Mouse (Mus musculus) forebrain, embryonic 16.5 days (tissue): ENCODE results near the gene Hectd2. TPM values are rescaled to one million over a fixed set of nuclear protein-coding genes. Genes with fewer than 3 reads are reported as not detected.

Experiments
- ATAC-seq: fragments of 200-750 bp; cut with Nextera tagmentation; 2 replicates; pipeline ENCODE4 v1.8.0; 2017; ENCODE audit warnings: mild to moderate bottlenecking, moderate library complexity
- H3K27ac ChIP-seq: fragments of 300-500 bp; sonication (generic); 2 replicates; pipeline ENCODE4 v1.5.1; 2014; ENCODE audit warnings: low read length, control low read depth
- H3K27me3 ChIP-seq: fragments of 300-500 bp; sonication (generic); replicated peaks from 2 replicates; pipeline ENCODE4 v1.6.1; 2014; ENCODE audit warnings: low read length; ENCODE audit not compliant: control insufficient read depth, insufficient read depth
- H3K36me3 ChIP-seq: fragments of 300-500 bp; sonication (generic); 2 replicates; pipeline ENCODE4 v1.6.1; 2014; ENCODE audit not compliant: control insufficient read depth, insufficient read depth
- H3K4me1 ChIP-seq: fragments of 300-500 bp; sonication (generic); replicated peaks from 2 replicates; pipeline ENCODE4 v1.6.1; 2014; ENCODE audit warnings: low read length; ENCODE audit not compliant: control insufficient read depth, insufficient read depth
- H3K4me2 ChIP-seq: fragments of 300-500 bp; sonication (generic); 2 replicates; pipeline ENCODE4 v1.6.1; 2014; ENCODE audit warnings: mild to moderate bottlenecking, low read length, control low read depth
- H3K4me3 ChIP-seq: fragments of 300-500 bp; sonication (generic); replicated peaks from 2 replicates; pipeline ENCODE4 v1.5.1; 2014; ENCODE audit warnings: mild to moderate bottlenecking, low read length, control low read depth
- H3K9ac ChIP-seq: fragments of 300-500 bp; sonication (generic); replicated peaks from 2 replicates; pipeline ENCODE4 v1.6.1; 2014; ENCODE audit warnings: low read depth, low read length, control low read depth
- H3K9me3 ChIP-seq: fragments of 300-500 bp; sonication (generic); 2 replicates; pipeline ENCODE4 v1.6.1; 2016; ENCODE audit warnings: low read length; ENCODE audit not compliant: control insufficient read depth
- WGBS: fragments of 180-500 bp; shearing (Covaris S2); extraction: QIAGEN DNeasy Blood & Tissue Kit; methylation state at CpG from one replicate; pipeline ENCODE4 v1.1.7; 2014; 5-methylcytosine and 5-hydroxymethylcytosine counted together
- polyA plus RNA-seq: library from polyadenylated mRNA; unstranded; fragments of >200 nt; fragmentation: Nextera tagmentation; extraction: Ambion mirVana; gene quantifications from 2 replicates; pipeline ENCODE4 v1.2.1, GENCODE M21; 2015

Gene Hectd2
- polyA plus RNA-seq, result 13.0 and 14.7 TPM in 2 replicates

DNA sequence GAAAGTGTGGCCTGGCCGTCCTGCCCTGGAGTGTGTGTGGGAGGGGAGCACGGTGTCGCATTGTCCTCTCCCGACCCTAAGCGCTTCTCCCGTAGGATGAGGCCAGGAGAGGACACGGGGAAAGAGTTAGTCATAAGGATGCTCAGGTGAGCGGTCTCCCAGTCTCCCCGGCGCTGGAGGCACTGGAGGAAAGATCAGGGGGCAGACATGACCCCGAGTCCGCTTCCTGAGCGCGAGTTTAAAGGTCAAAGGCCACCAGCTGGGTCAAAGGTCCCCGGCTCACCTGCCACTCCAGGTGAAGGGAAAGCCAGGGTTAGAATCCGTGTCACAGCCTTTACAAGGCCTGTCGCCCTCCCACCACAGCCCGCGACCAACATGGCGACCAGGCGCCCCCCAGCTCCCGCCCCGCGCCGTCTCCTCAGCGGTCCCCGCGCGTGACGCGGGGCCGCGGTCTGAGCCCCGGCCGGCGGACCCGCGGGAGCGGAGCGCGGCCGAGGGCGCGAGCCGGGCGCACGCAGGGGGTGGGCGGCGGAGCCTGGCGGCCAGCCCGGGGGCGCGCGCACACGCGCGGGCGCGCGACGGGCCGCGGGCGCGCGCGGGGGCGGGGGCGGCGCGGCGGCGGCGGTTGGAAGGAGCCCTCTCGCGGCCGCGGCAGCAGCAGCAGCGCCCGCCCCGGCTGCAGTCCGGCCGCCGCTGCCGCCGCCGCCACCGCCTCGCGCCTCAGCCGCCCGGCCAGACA is at the start of gene Hectd2:
TSS of gene Hectd2 (plus strand) at position 594 of the 739 bp plus-strand sequence.
- no peaks in the 10 kb centered on the region for H3K9me3 ChIP-seq
- no peaks in the 10 kb centered on the region for H3K27me3 ChIP-seq
- peaks cover 5% of the 10 kb centered on the region for H3K4me1 ChIP-seq
- peak within 1 kb of the TSS; percentile 98 for H3K4me2 ChIP-seq
- peak within 1 kb of the TSS; percentile 93 for H3K4me3 ChIP-seq
- peak within 1 kb of the TSS; percentile 91 for H3K27ac ChIP-seq
- H3K9ac ChIP-seq, result peak within 1 kb of the TSS; percentile 94
- no peaks in the 10 kb centered on the region for H3K36me3 ChIP-seq
- peak; percentile 76 for ATAC-seq
- under 1% methylated on average over 62 of the region's 92 CpGs for WGBS

- H3K27me3 ChIP-seq, result no peaks in the 10 kb centered on the region
- WGBS, result 94% methylated on average over 2 of the region's 2 CpGs
- H3K4me3 ChIP-seq, result no peak overlapping the region
- H3K27ac ChIP-seq, result no peak overlapping the region
- H3K36me3 ChIP-seq, result no peaks in the 10 kb centered on the region
- no peaks in the 10 kb centered on the region for H3K4me1 ChIP-seq
- no peak overlapping the region for H3K4me2 ChIP-seq
- ATAC-seq, result no peak
- no peak overlapping the region for H3K9ac ChIP-seq
- H3K9me3 ChIP-seq, result no peaks in the 10 kb centered on the region
Measured at GRCm38 (mm10) chr19:36504716-36505115, 49.7 kb upstream of the Hectd2 start.

DNA sequence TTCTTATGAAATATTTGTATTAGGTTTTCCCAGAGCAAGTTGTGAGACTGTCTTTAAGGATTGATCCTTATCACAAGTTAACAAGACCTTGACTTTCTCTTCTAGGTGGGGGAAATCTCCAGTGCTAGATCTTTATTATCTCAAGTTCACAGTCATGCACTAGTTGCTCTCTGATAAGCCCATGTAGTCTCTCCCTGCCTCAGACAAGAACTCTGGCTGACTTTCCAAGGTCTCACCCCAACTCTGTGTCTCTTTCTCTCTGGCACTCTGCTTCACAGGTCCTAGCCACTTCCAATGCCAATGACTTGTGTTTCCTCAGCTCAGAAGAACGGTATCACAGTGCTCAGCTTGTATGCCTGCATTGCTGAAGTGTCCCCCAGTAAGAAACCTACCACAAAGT is 43.1 kb upstream of the Hectd2 start:
- no peak overlapping the region for H3K4me3 ChIP-seq
- no peak overlapping the region for H3K27ac ChIP-seq
- no peaks in the 10 kb centered on the region for H3K36me3 ChIP-seq
- H3K9me3 ChIP-seq, result no peaks in the 10 kb centered on the region
- H3K9ac ChIP-seq, result no peak overlapping the region
- H3K27me3 ChIP-seq, result no peaks in the 10 kb centered on the region
- no peak for ATAC-seq
- WGBS, result 82% methylated on average over 1 of the region's 1 CpGs
- H3K4me1 ChIP-seq, result no peaks in the 10 kb centered on the region
- H3K4me2 ChIP-seq, result no peak overlapping the region

- 18% methylated on average over 2 of the region's 2 CpGs for WGBS
- Histone ChIP-seq H3K9ac (no peak overlapping the region), H3K4me3 (no peak overlapping the region), H3K27me3 (no peaks in the 10 kb centered on the region), H3K27ac (no peak overlapping the region), H3K4me2 (no peak overlapping the region), H3K9me3 (no peaks in the 10 kb centered on the region), H3K4me1 (peaks cover 3% of the 10 kb centered on the region; the same call in 1 of the 2 replicates), H3K36me3 (no peaks in the 10 kb centered on the region)
- no peak for ATAC-seq
Measured at GRCm38 (mm10) chr19:36518461-36518860, 36.0 kb upstream of the Hectd2 start.

GRCm38 (mm10) chr19:36521568-36521967 is 32.9 kb upstream of the Hectd2 start:
- H3K9me3 ChIP-seq, result no peaks in the 10 kb centered on the region
- H3K4me3 ChIP-seq, result no peak overlapping the region
- no peaks in the 10 kb centered on the region for H3K27me3 ChIP-seq
- peaks cover 3% of the 10 kb centered on the region; the same call in 1 of the 2 replicates for H3K4me1 ChIP-seq
- WGBS, result 92% methylated on average over 2 of the region's 2 CpGs
- H3K36me3 ChIP-seq, result no peaks in the 10 kb centered on the region
- H3K4me2 ChIP-seq, result no peak overlapping the region
- ATAC-seq, result no peak
- H3K9ac ChIP-seq, result no peak overlapping the region
- H3K27ac ChIP-seq, result no peak overlapping the region

GRCm38 (mm10) chr19:36522558-36523195 is 31.8 kb upstream of the Hectd2 start:
- H3K36me3 ChIP-seq, result no peaks in the 10 kb centered on the region
- H3K4me3 ChIP-seq, result no peak overlapping the region
- peaks cover 3% of the 10 kb centered on the region; the same call in 1 of the 2 replicates for H3K4me1 ChIP-seq
- ATAC-seq, result no peak
- H3K27ac ChIP-seq, result no peak overlapping the region
- no peaks in the 10 kb centered on the region for H3K9me3 ChIP-seq
- H3K4me2 ChIP-seq, result no peak overlapping the region
- no peak overlapping the region for H3K9ac ChIP-seq
- no peaks in the 10 kb centered on the region for H3K27me3 ChIP-seq
- WGBS, result 86% methylated on average over 3 of the region's 3 CpGs

GRCm38 (mm10) chr19:36525071-36525470 is 29.4 kb upstream of the Hectd2 start:
- no peak overlapping the region for H3K4me3 ChIP-seq
- H3K9ac ChIP-seq, result no peak overlapping the region
- no peak overlapping the region for H3K27ac ChIP-seq
- H3K9me3 ChIP-seq, result no peaks in the 10 kb centered on the region
- no peaks in the 10 kb centered on the region for H3K27me3 ChIP-seq
- no peaks in the 10 kb centered on the region for H3K36me3 ChIP-seq
- no peaks in the 10 kb centered on the region for H3K4me1 ChIP-seq
- H3K4me2 ChIP-seq, result no peak overlapping the region
- no peak for ATAC-seq

- no peak overlapping the region for H3K9ac ChIP-seq
- no peaks in the 10 kb centered on the region for H3K9me3 ChIP-seq
- no peak overlapping the region for H3K27ac ChIP-seq
- 58% methylated on average over 5 of the region's 5 CpGs for WGBS
- H3K36me3 ChIP-seq, result no peaks in the 10 kb centered on the region
- H3K4me2 ChIP-seq, result no peak overlapping the region
- no peak for ATAC-seq
- peaks cover 27% of the 10 kb centered on the region for H3K4me1 ChIP-seq
- peaks cover 4% of the 10 kb centered on the region; the same call in 1 of the 2 replicates for H3K27me3 ChIP-seq
- H3K4me3 ChIP-seq, result no peak overlapping the region
Measured at GRCm38 (mm10) chr19:36533082-36533481, 21.4 kb upstream of the Hectd2 start.

GRCm38 (mm10) chr19:36534011-36534765 is 20.3 kb upstream of the Hectd2 start:
- peak; percentile 80 for ATAC-seq
- peak overlapping the region; percentile 32 for H3K4me3 ChIP-seq

More at GRCm38 (mm10) chr19:36534011-36534765, 20.3 kb upstream of the Hectd2 start:
- no peaks in the 10 kb centered on the region for H3K36me3 ChIP-seq
- peaks cover 4% of the 10 kb centered on the region; the same call in 1 of the 2 replicates for H3K27me3 ChIP-seq
- peaks cover 27% of the 10 kb centered on the region for H3K4me1 ChIP-seq
- H3K9me3 ChIP-seq, result no peaks in the 10 kb centered on the region
- peak overlapping the region; percentile 51; the same call in 1 of the 2 replicates for H3K9ac ChIP-seq
- peak overlapping the region; percentile 48 for H3K4me2 ChIP-seq
- WGBS, result 15% methylated on average over 17 of the region's 17 CpGs
- peak overlapping the region; percentile 82 for H3K27ac ChIP-seq
